Mouse (Mus musculus): ENCODE data around the gene Pip5k1c. TPM values are rescaled to one million over a fixed set of nuclear protein-coding genes. Genes with fewer than 3 reads are reported as not detected.

Pip5k1c gene
- 15.5 TPM for polyA plus RNA-seq (2015; fragmentation: Illumina TruSeq; extraction: RNeasy Lipid Tissue Mini Kit (QIAGEN cat#74804); ENCODE audit: insufficient read depth, low read depth, low replicate concordance)

GRCm38 (mm10) chr10:81292554-81293333 is at the start of gene Pip5k1c:
Gene Pip5k1c (plus strand): TSS chr10:81292963.

DNA sequence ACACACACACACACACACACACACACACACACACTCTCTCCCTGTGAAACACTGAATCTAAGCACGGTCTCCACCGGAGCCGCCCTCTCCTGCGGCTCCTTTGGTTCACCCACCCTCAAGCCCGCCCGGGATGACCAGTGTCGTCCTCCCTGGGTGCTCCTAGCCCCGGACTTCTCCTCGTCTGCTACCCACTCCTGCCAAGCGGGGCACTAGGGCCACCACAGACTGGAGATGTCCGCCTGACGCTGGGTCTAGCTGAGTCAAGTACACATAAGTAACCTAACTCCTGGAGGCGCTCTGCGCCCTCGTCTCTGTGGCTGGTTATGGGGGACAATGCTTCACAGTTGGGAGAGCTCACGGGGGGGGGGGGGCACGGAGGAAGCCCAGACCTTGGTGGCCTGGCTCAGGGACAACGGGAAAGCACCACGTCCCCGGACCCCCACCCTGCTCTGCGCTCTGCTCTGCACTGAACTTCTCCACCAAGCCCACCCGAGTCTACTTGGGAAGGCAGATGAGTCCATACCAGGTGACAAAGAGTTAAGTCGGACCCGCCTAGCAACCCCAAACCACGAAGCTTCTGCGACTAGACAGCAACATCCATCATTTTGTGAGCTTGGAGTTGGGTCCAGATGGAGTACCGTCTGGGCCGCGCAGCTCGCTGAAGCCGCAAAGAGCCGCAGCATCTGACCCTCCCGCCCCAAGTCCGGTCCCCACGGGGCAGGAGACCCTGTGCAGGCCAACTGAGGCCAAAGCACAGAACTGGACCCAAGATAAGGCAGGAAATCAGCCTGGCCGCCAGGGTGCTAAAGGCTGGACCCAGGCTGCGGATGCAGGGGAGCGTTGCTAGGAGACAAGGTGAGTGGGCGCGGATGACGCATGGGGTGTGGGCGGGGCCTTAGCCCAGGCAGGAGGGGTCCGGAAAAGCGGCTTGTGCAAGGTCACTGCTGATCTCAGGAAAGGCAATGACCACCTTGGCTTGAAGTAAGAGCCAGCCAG is 40.0 kb upstream of the Pip5k1c start, which contains the start of gene Matk:
Gene Matk (plus strand): TSS at position 512 of the 996 bp plus-strand sequence.

GRCm38 (mm10) chr10:81266211-81267105 is 26.3 kb upstream of the Pip5k1c start, which contains the start of the genes Mrpl54 and Apba3:
Gene Mrpl54 (minus strand): TSS chr10:81266934.
Gene Apba3 (plus strand): TSS chr10:81266960.

DNA sequence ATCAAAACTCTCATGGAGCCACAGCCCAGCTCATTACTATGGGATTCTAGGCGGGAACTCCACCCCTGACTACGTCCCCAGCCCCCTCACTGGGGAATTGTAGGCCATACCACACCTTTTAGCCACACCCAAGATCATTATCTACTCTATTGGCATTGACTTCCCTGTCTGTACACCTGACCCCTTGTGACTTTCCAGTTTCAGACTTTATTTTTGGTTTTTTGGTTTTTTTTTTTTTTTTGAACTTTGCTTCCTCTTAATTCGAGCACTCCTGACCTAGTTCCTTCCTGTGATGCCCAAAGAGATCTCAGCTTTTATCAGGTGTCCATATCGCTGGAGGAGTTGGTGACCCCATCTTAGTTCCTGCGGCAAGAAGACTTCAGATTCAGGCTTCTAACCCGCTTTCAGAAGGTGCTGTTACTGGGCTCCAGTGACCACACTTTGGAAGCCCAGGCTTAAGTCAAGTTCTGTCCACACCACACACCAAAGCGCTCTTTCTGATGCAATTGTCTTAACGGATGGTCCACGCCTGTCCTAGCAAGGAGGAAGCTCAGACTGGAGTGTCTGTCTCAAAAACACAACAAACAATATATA is 1.2 kb upstream of the Pip5k1c start, which contains the start of gene Tjp3:
Gene Tjp3 (minus strand): TSS at position 71 of the 594 bp plus-strand sequence.

GRCm38 (mm10) chr10:81320550-81321347 is 28.0 kb downstream of the Pip5k1c start, which contains the start of gene Cactin:
Gene Cactin (plus strand): TSS chr10:81321103.

GRCm38 (mm10) chr10:81328386-81328785 is 35.6 kb downstream of the Pip5k1c start, which contains the start of gene Tbxa2r:
Gene Tbxa2r (plus strand): TSS chr10:81328731.

DNA sequence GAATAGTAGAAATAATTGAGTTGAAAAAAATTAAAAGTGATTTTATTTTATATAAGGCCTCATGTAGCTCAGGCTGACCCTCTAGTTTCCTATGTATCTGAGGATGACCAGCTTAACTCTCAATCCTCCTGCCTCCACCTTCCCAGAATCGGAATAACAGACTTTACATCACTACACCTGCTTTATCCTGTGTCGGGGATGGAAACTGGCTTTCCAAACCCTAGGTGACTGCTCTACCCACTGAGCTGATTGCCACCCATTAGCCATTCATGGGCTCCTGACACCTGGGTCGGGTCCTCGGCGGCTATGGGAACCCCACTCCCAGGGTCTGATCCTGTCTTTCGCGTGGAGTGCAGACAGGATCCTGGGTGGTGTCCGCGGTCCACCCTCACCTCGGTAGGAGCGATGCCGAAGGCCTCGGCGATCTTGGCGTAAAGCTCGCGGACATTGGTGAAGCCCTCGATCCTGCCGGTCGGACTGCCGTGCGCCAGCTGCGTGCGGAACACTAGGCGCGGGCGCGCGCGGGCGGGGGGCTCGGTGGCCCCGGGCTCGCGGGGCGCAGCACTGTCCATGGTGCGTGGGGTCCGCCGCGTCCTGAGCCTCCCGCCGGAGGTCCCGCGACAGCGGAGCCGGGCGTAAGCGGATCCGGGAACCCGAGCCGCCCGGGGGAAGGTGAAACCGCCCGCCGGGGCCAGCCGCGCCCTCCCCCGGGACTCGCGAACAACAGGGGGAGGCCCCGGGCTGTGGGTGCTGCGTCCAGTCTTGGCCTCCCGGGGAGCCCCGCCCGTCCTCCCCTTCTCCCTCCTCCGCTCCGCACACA is 50.1 kb downstream of the Pip5k1c start, which contains the start of gene Gipc3:
Gene Gipc3 (minus strand): TSS at position 581 of the 820 bp plus-strand sequence.

GRCm38 (mm10) chr10:81350351-81351063 is 57.7 kb downstream of the Pip5k1c start, which contains the start of gene Hmg20b:
Gene Hmg20b (minus strand): TSS chr10:81350480.

GRCm38 (mm10) chr10:81356991-81357844 is 64.5 kb downstream of the Pip5k1c start, which contains the start of gene Mfsd12:
Gene Mfsd12 (plus strand): TSS chr10:81357491.

GRCm38 (mm10) chr10:81365672-81366476 is 73.1 kb downstream of the Pip5k1c start, which contains the start of gene 4930404N11Rik:
Gene 4930404N11Rik (minus strand): TSS chr10:81365816.

Other genes with a start within 250 kb of the Pip5k1c start
- gene Sgta, start 232.8 kb upstream of the Pip5k1c start, polyA plus RNA-seq (2015; fragmentation: Illumina TruSeq; extraction: RNeasy Lipid Tissue Mini Kit (QIAGEN cat#74804); ENCODE audit: insufficient read depth, low read depth, low replicate concordance), result 24.1 TPM
- 11.8 TPM for gene Thop1, start 222.9 kb upstream of the Pip5k1c start, polyA plus RNA-seq (2015; fragmentation: Illumina TruSeq; extraction: RNeasy Lipid Tissue Mini Kit (QIAGEN cat#74804); ENCODE audit: insufficient read depth, low read depth, low replicate concordance)
- gene Creb3l3, start 194.1 kb upstream of the Pip5k1c start, polyA plus RNA-seq (2015; fragmentation: Illumina TruSeq; extraction: RNeasy Lipid Tissue Mini Kit (QIAGEN cat#74804); ENCODE audit: insufficient read depth, low read depth, low replicate concordance), result not detected
- gene Map2k2, start 187.0 kb upstream of the Pip5k1c start, polyA plus RNA-seq (2015; fragmentation: Illumina TruSeq; extraction: RNeasy Lipid Tissue Mini Kit (QIAGEN cat#74804); ENCODE audit: insufficient read depth, low read depth, low replicate concordance), result 47.4 TPM
- gene Zbtb7a, start 157.7 kb upstream of the Pip5k1c start, polyA plus RNA-seq (2015; fragmentation: Illumina TruSeq; extraction: RNeasy Lipid Tissue Mini Kit (QIAGEN cat#74804); ENCODE audit: insufficient read depth, low read depth, low replicate concordance), result 5.4 TPM
- 7.3 TPM for gene Pias4, start 125.0 kb upstream of the Pip5k1c start, polyA plus RNA-seq (2015; fragmentation: Illumina TruSeq; extraction: RNeasy Lipid Tissue Mini Kit (QIAGEN cat#74804); ENCODE audit: insufficient read depth, low read depth, low replicate concordance)
- gene Eef2, start 116.3 kb upstream of the Pip5k1c start, polyA plus RNA-seq (2015; fragmentation: Illumina TruSeq; extraction: RNeasy Lipid Tissue Mini Kit (QIAGEN cat#74804); ENCODE audit: insufficient read depth, low read depth, low replicate concordance), result 283 TPM
- gene Dapk3, start 110.0 kb upstream of the Pip5k1c start, polyA plus RNA-seq (2015; fragmentation: Illumina TruSeq; extraction: RNeasy Lipid Tissue Mini Kit (QIAGEN cat#74804); ENCODE audit: insufficient read depth, low read depth, low replicate concordance), result 9.3 TPM
- not detected for gene 4930442H23Rik, start 109.1 kb upstream of the Pip5k1c start, polyA plus RNA-seq (2015; fragmentation: Illumina TruSeq; extraction: RNeasy Lipid Tissue Mini Kit (QIAGEN cat#74804); ENCODE audit: insufficient read depth, low read depth, low replicate concordance)
- gene Nmrk2, start 90.9 kb upstream of the Pip5k1c start, polyA plus RNA-seq (2015; fragmentation: Illumina TruSeq; extraction: RNeasy Lipid Tissue Mini Kit (QIAGEN cat#74804); ENCODE audit: insufficient read depth, low read depth, low replicate concordance), result not detected
- 0.20 TPM for gene Atcay, start 62.1 kb upstream of the Pip5k1c start, polyA plus RNA-seq (2015; fragmentation: Illumina TruSeq; extraction: RNeasy Lipid Tissue Mini Kit (QIAGEN cat#74804); ENCODE audit: insufficient read depth, low read depth, low replicate concordance)
- 3.4 TPM for gene Zfr2, start 59.8 kb upstream of the Pip5k1c start, polyA plus RNA-seq (2015; fragmentation: Illumina TruSeq; extraction: RNeasy Lipid Tissue Mini Kit (QIAGEN cat#74804); ENCODE audit: insufficient read depth, low read depth, low replicate concordance)
- not detected for gene Matk, start 40.0 kb upstream of the Pip5k1c start, polyA plus RNA-seq (2015; fragmentation: Illumina TruSeq; extraction: RNeasy Lipid Tissue Mini Kit (QIAGEN cat#74804); ENCODE audit: insufficient read depth, low read depth, low replicate concordance)
- 21.2 TPM for gene Mrpl54, start 26.0 kb upstream of the Pip5k1c start, polyA plus RNA-seq (2015; fragmentation: Illumina TruSeq; extraction: RNeasy Lipid Tissue Mini Kit (QIAGEN cat#74804); ENCODE audit: insufficient read depth, low read depth, low replicate concordance)
- gene Apba3, start 26.0 kb upstream of the Pip5k1c start, polyA plus RNA-seq (2015; fragmentation: Illumina TruSeq; extraction: RNeasy Lipid Tissue Mini Kit (QIAGEN cat#74804); ENCODE audit: insufficient read depth, low read depth, low replicate concordance), result 30.7 TPM
- 3.9 TPM for gene Tjp3, start 1.4 kb upstream of the Pip5k1c start, polyA plus RNA-seq (2015; fragmentation: Illumina TruSeq; extraction: RNeasy Lipid Tissue Mini Kit (QIAGEN cat#74804); ENCODE audit: insufficient read depth, low read depth, low replicate concordance)
- 7.9 TPM for gene Cactin, start 28.1 kb downstream of the Pip5k1c start, polyA plus RNA-seq (2015; fragmentation: Illumina TruSeq; extraction: RNeasy Lipid Tissue Mini Kit (QIAGEN cat#74804); ENCODE audit: insufficient read depth, low read depth, low replicate concordance)
- gene Tbxa2r, start 35.8 kb downstream of the Pip5k1c start, polyA plus RNA-seq (2015; fragmentation: Illumina TruSeq; extraction: RNeasy Lipid Tissue Mini Kit (QIAGEN cat#74804); ENCODE audit: insufficient read depth, low read depth, low replicate concordance), result 3.4 TPM
- 1.4 TPM for gene Gipc3, start 50.3 kb downstream of the Pip5k1c start, polyA plus RNA-seq (2015; fragmentation: Illumina TruSeq; extraction: RNeasy Lipid Tissue Mini Kit (QIAGEN cat#74804); ENCODE audit: insufficient read depth, low read depth, low replicate concordance)
- 22.8 TPM for gene Hmg20b, start 57.5 kb downstream of the Pip5k1c start, polyA plus RNA-seq (2015; fragmentation: Illumina TruSeq; extraction: RNeasy Lipid Tissue Mini Kit (QIAGEN cat#74804); ENCODE audit: insufficient read depth, low read depth, low replicate concordance)
- gene Mfsd12, start 64.5 kb downstream of the Pip5k1c start, polyA plus RNA-seq (2015; fragmentation: Illumina TruSeq; extraction: RNeasy Lipid Tissue Mini Kit (QIAGEN cat#74804); ENCODE audit: insufficient read depth, low read depth, low replicate concordance), result 1.9 TPM
- not detected for gene 4930404N11Rik, start 72.9 kb downstream of the Pip5k1c start, polyA plus RNA-seq (2015; fragmentation: Illumina TruSeq; extraction: RNeasy Lipid Tissue Mini Kit (QIAGEN cat#74804); ENCODE audit: insufficient read depth, low read depth, low replicate concordance)
- gene Fzr1, start 85.6 kb downstream of the Pip5k1c start, polyA plus RNA-seq (2015; fragmentation: Illumina TruSeq; extraction: RNeasy Lipid Tissue Mini Kit (QIAGEN cat#74804); ENCODE audit: insufficient read depth, low read depth, low replicate concordance), result 5.1 TPM
- gene Dohh, start 91.5 kb downstream of the Pip5k1c start, polyA plus RNA-seq (2015; fragmentation: Illumina TruSeq; extraction: RNeasy Lipid Tissue Mini Kit (QIAGEN cat#74804); ENCODE audit: insufficient read depth, low read depth, low replicate concordance), result 9.1 TPM
- 2.6 TPM for gene Gm48551, start 91.5 kb downstream of the Pip5k1c start, polyA plus RNA-seq (2015; fragmentation: Illumina TruSeq; extraction: RNeasy Lipid Tissue Mini Kit (QIAGEN cat#74804); ENCODE audit: insufficient read depth, low read depth, low replicate concordance)
- gene Gm48552, start 96.0 kb downstream of the Pip5k1c start, polyA plus RNA-seq (2015; fragmentation: Illumina TruSeq; extraction: RNeasy Lipid Tissue Mini Kit (QIAGEN cat#74804); ENCODE audit: insufficient read depth, low read depth, low replicate concordance), result 3.4 TPM
- gene Smim24, start 100.1 kb downstream of the Pip5k1c start, polyA plus RNA-seq (2015; fragmentation: Illumina TruSeq; extraction: RNeasy Lipid Tissue Mini Kit (QIAGEN cat#74804); ENCODE audit: insufficient read depth, low read depth, low replicate concordance), result 23.5 TPM
- 11.0 TPM for gene Nfic, start 162.7 kb downstream of the Pip5k1c start, polyA plus RNA-seq (2015; fragmentation: Illumina TruSeq; extraction: RNeasy Lipid Tissue Mini Kit (QIAGEN cat#74804); ENCODE audit: insufficient read depth, low read depth, low replicate concordance)
- 0.76 TPM for gene Celf5, start 189.7 kb downstream of the Pip5k1c start, polyA plus RNA-seq (2015; fragmentation: Illumina TruSeq; extraction: RNeasy Lipid Tissue Mini Kit (QIAGEN cat#74804); ENCODE audit: insufficient read depth, low read depth, low replicate concordance)
- 25.2 TPM for gene Ncln, start 203.4 kb downstream of the Pip5k1c start, polyA plus RNA-seq (2015; fragmentation: Illumina TruSeq; extraction: RNeasy Lipid Tissue Mini Kit (QIAGEN cat#74804); ENCODE audit: insufficient read depth, low read depth, low replicate concordance)
- gene S1pr4, start 207.2 kb downstream of the Pip5k1c start, polyA plus RNA-seq (2015; fragmentation: Illumina TruSeq; extraction: RNeasy Lipid Tissue Mini Kit (QIAGEN cat#74804); ENCODE audit: insufficient read depth, low read depth, low replicate concordance), result 1.3 TPM
- gene Gna15, start 231.3 kb downstream of the Pip5k1c start, polyA plus RNA-seq (2015; fragmentation: Illumina TruSeq; extraction: RNeasy Lipid Tissue Mini Kit (QIAGEN cat#74804); ENCODE audit: insufficient read depth, low read depth, low replicate concordance), result not detected